Mouse (Mus musculus): ENCODE results near the gene Dnajc4. TPM values are rescaled to one million over a fixed set of nuclear protein-coding genes. Genes with fewer than 3 reads are reported as not detected.
A peak's percentile ranks its signal among the peaks of the same experiment; 100 is the strongest.

The Dnajc4 gene
- polyA plus RNA-seq, 1 experiment from 2014 or later = 23.7 TPM

DNA sequence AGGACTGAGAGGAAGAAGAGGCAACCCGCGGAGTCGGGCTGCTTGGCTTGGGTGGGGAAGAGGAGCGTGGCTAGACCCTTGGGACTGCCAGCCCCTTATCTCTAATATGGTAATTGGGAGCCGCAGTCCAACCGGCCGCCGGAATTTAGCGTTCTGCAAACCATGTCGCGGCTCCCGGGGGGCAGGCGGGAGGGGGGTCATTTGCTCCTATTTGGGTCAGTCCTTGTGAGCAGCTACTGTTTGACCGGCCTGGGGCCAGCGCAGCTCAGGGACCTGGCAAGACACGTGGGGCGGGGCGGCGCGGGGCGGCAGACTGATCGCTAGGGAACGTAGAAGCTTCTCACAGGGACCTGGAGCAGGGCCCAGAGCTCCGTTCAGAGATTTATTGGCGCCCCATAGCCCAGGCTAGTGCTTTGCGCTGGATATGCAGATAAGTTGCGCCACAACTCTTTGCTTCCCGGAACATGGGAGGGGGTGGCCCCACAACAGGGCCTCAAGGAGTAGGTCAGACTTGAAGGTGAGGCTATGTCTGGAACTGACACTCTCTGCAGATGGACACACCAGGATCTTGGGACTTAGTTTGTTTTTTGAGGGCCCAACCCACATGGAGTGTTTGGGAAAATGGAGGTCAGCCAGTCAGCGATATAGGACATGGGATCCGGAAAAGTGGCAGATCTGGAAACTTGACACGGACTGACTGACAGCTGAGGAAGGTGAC, 40.2 kb downstream of the Dnajc4 start:
- H3K4me1 ChIP-seq (replicated peaks; ENCODE audit: control insufficient read depth, insufficient read depth, low read length) = peaks cover 19% of the 10 kb centered on the region
- H3K9ac ChIP-seq = peak overlapping the region; percentile 63
- H3K27ac ChIP-seq = peak overlapping the region; percentile 90
- H3K9me3 ChIP-seq (ENCODE audit: control insufficient read depth, low read length) = no peaks in the 10 kb centered on the region
- 4% methylated on average over 31 of the region's 31 CpGs for WGBS
- H3K4me2 ChIP-seq (replicated peaks) = peak overlapping the region; percentile 93
- H3K4me3 ChIP-seq (replicated peaks; ENCODE audit: low read length) = peak overlapping the region; percentile 47
- peak; percentile 13; the same call in 1 of the 2 replicates for ATAC-seq (ENCODE audit: low FRiP score)
- no peaks in the 10 kb centered on the region for H3K27me3 ChIP-seq (ENCODE audit: control insufficient read depth, insufficient read depth, low read length)
- peak; percentile 55 for DNase-seq (ENCODE audit: low spot score)
- peaks cover 14% of the 10 kb centered on the region; the same call in 1 of the 2 replicates for H3K36me3 ChIP-seq (replicated peaks; ENCODE audit: control insufficient read depth, insufficient read depth)

DNA sequence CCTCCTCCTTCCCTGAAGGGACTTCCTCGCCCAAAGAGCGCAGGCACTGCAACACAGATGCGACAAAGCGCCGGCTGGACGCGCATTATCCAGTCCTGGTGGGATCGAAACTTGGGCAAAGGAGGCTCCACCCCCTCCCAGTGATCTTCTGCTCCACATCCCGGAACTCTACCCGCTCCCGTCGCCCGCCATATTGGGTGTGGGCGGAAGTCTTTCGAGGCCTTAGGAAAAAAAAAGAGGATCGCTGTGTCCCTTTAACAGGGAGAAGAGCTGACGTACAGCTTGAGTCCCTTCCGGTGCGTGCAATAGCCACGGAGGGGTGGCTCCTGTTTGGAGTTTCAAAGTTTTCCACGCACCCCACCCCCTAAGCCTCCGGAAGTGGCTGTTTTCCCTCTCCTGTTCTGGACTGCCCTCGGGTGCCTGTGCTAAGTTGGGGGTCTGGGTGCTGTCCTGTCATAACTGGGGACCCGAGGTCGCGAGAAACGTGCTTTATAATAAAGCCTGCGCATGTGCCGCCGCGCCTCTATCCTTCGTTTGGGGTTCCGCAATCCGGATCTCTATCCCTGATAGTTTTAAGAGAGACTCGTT, 40.9 kb downstream of the Dnajc4 start:
- Histone ChIP-seq H3K27ac (peak overlapping the region; percentile 90), H3K27me3 (ENCODE audit: control insufficient read depth, insufficient read depth, low read length) (no peaks in the 10 kb centered on the region), H3K36me3 (replicated peaks; ENCODE audit: control insufficient read depth, insufficient read depth) (peaks cover 16% of the 10 kb centered on the region; the same call in 1 of the 2 replicates), H3K9me3 (ENCODE audit: control insufficient read depth, low read length) (no peaks in the 10 kb centered on the region), H3K4me1 (replicated peaks; ENCODE audit: control insufficient read depth, insufficient read depth, low read length) (peaks cover 19% of the 10 kb centered on the region), H3K4me3 (replicated peaks; ENCODE audit: low read length) (peak overlapping the region; percentile 47), H3K4me2 (replicated peaks) (peak overlapping the region; percentile 93), H3K9ac (peak overlapping the region; percentile 63)
- under 1% methylated on average over 35 of the region's 35 CpGs for WGBS
- peak; percentile 80 for ATAC-seq (ENCODE audit: low FRiP score)
- DNase-seq (ENCODE audit: low spot score) = peak; percentile 89

DNA sequence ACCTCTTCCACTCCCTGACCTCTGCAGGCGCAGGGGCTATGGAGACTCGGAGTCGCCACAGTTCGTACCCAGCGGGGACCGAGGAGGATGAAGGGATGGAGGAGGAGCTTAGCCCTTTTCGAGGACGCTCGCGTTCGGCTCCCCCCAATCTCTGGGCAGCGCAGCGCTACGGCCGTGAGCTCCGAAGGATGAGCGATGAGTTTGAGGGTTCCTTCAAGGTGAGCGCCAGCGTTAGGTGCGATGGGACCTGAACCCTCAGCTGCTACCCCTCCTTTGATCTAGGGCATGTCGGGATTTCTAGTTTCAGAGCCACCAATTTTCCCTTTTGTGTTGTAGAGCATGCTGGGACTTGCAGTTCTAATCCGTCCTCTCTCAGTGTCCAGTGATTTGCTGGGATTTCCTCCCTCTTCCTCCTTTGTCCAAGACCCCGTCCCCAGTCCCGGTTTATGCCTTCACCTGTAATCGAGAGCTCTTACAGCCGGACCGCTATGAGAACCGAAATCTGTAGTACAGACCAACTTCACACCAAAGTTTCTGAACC, 41.7 kb downstream of the Dnajc4 start:
- under 1% methylated on average over 28 of the region's 28 CpGs for WGBS
- Histone ChIP-seq H3K9ac (peak overlapping the region; percentile 63), H3K27ac (peak overlapping the region; percentile 90), H3K9me3 (ENCODE audit: control insufficient read depth, low read length) (no peaks in the 10 kb centered on the region), H3K27me3 (ENCODE audit: control insufficient read depth, insufficient read depth, low read length) (no peaks in the 10 kb centered on the region), H3K4me1 (replicated peaks; ENCODE audit: control insufficient read depth, insufficient read depth, low read length) (peaks cover 19% of the 10 kb centered on the region), H3K4me3 (replicated peaks; ENCODE audit: low read length) (peak overlapping the region; percentile 47), H3K36me3 (replicated peaks; ENCODE audit: control insufficient read depth, insufficient read depth) (peaks cover 17% of the 10 kb centered on the region; the same call in 1 of the 2 replicates), H3K4me2 (replicated peaks) (peak overlapping the region; percentile 93)
- ATAC-seq (ENCODE audit: low FRiP score) (peak; percentile 36), DNase-seq (ENCODE audit: low spot score) (peak; percentile 78)

DNA sequence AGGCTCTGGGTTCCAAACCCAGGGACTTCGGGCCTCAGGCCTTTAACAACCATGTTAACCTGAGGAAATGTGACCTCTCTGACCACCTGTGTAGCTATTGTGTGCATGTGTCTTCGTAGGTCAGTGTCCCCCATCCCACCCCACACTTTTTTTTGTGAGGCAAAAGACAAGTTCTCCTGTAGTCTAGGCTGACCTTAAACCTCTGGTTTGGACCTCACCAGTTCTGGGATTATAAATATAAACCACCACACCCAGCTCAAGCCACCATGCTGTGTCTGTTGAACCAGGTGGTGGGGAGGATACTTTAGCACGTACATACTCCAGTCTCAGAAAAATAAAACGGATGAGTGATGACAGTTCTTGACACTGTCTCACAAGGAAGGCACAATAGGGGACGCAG, 42.4 kb downstream of the Dnajc4 start:
- peak overlapping the region; percentile 47 for H3K4me3 ChIP-seq (replicated peaks; ENCODE audit: low read length)
- peaks cover 19% of the 10 kb centered on the region for H3K4me1 ChIP-seq (replicated peaks; ENCODE audit: control insufficient read depth, insufficient read depth, low read length)
- H3K27ac ChIP-seq = peak overlapping the region; percentile 90; the same call in 1 of the 2 replicates
- H3K36me3 ChIP-seq (replicated peaks; ENCODE audit: control insufficient read depth, insufficient read depth) = peaks cover 16% of the 10 kb centered on the region
- ATAC-seq (ENCODE audit: low FRiP score) (no peak), DNase-seq (ENCODE audit: low spot score) (no peak)
- no peaks in the 10 kb centered on the region for H3K9me3 ChIP-seq (ENCODE audit: control insufficient read depth, low read length)
- H3K4me2 ChIP-seq (replicated peaks) = peak overlapping the region; percentile 93
- H3K9ac ChIP-seq = peak overlapping the region; percentile 63
- WGBS = 43% methylated on average over 5 of the region's 5 CpGs
- H3K27me3 ChIP-seq (ENCODE audit: control insufficient read depth, insufficient read depth, low read length) = no peaks in the 10 kb centered on the region

DNA sequence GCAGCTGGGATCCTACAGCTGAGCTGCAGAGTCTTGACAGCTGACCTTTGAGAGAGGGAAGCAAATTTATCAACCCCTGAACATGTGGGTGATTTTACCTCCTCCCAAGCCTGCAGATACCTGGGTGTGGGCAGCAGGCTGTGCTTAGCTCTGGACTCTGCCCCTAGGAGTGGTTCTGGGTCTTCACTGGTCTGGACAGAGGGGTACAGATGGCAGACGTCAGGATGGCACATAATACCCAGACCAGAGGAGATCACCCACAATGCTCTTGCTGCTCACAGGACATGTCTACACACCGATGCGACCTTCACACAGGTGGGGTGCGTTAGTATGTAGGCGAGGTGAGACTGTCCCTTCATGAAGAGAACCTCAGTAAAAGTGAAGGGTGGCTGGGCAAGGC, 42.8 kb downstream of the Dnajc4 start:
- Histone ChIP-seq H3K9ac (peak overlapping the region; percentile 63; the same call in 1 of the 2 replicates), H3K27ac (no peak overlapping the region), H3K9me3 (ENCODE audit: control insufficient read depth, low read length) (no peaks in the 10 kb centered on the region), H3K27me3 (ENCODE audit: control insufficient read depth, insufficient read depth, low read length) (no peaks in the 10 kb centered on the region), H3K36me3 (replicated peaks; ENCODE audit: control insufficient read depth, insufficient read depth) (peaks cover 17% of the 10 kb centered on the region), H3K4me1 (replicated peaks; ENCODE audit: control insufficient read depth, insufficient read depth, low read length) (peaks cover 19% of the 10 kb centered on the region), H3K4me2 (replicated peaks) (peak overlapping the region; percentile 93), H3K4me3 (replicated peaks; ENCODE audit: low read length) (no peak overlapping the region)
- ATAC-seq (ENCODE audit: low FRiP score) (no peak), DNase-seq (ENCODE audit: low spot score) (no peak)
- 88% methylated on average over 5 of the region's 5 CpGs for WGBS

DNA sequence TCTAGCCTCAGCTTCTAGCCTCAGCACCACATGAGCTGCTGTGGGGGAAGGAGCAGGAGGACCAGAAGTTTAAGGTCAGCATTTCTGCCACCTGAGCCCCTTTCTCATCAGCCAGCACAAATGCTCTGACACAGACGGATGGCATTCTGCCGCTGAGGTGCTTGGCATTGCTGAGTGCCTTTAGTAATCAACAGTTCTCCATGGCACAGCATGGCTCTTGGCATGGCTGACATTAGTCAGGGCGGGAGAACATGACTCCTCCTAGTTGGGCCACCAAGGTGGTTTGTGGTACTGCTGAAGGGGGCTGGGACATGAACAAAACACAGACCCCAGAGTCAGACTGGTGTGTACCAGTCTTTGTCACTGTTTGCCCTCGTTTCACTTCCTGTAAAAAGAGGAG, 44.2 kb downstream of the Dnajc4 start:
- Histone ChIP-seq H3K4me1 (replicated peaks; ENCODE audit: control insufficient read depth, insufficient read depth, low read length) (peaks cover 20% of the 10 kb centered on the region), H3K27ac (no peak overlapping the region), H3K4me2 (replicated peaks) (no peak overlapping the region), H3K27me3 (ENCODE audit: control insufficient read depth, insufficient read depth, low read length) (no peaks in the 10 kb centered on the region), H3K9ac (no peak overlapping the region), H3K9me3 (ENCODE audit: control insufficient read depth, low read length) (no peaks in the 10 kb centered on the region), H3K4me3 (replicated peaks; ENCODE audit: low read length) (no peak overlapping the region), H3K36me3 (replicated peaks; ENCODE audit: control insufficient read depth, insufficient read depth) (peaks cover 18% of the 10 kb centered on the region)
- 65% methylated on average over 4 of the region's 4 CpGs for WGBS
- ATAC-seq (ENCODE audit: low FRiP score) = no peak
- no peak for DNase-seq (ENCODE audit: low spot score)

DNA sequence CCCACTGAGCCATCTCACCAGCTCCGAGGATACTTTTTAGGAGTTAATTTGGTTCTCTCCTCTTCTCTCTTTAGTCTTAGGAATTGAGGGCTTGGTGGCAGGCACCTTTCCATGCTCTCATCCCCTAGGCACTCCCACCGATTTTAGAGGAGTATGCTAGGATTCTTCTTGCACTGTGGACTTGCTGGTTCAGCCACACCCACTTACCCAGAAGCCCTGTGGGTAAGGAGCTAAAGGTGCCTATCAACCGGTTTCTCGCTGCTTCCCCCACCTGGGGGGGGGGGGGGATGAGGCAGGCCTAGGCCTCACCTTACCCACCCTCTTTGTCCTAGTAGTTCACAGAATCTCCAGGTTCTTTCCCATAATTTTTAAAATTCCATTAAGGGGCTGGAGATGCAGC, 44.6 kb downstream of the Dnajc4 start:
- Histone ChIP-seq H3K36me3 (replicated peaks; ENCODE audit: control insufficient read depth, insufficient read depth) (peaks cover 18% of the 10 kb centered on the region), H3K4me1 (replicated peaks; ENCODE audit: control insufficient read depth, insufficient read depth, low read length) (peaks cover 22% of the 10 kb centered on the region), H3K27ac (no peak overlapping the region), H3K9ac (no peak overlapping the region), H3K9me3 (ENCODE audit: control insufficient read depth, low read length) (no peaks in the 10 kb centered on the region), H3K4me2 (replicated peaks) (no peak overlapping the region), H3K4me3 (replicated peaks; ENCODE audit: low read length) (no peak overlapping the region), H3K27me3 (ENCODE audit: control insufficient read depth, insufficient read depth, low read length) (no peaks in the 10 kb centered on the region)
- ATAC-seq (ENCODE audit: low FRiP score) (no peak), DNase-seq (ENCODE audit: low spot score) (no peak)
- 56% methylated on average over 4 of the region's 4 CpGs for WGBS

DNA sequence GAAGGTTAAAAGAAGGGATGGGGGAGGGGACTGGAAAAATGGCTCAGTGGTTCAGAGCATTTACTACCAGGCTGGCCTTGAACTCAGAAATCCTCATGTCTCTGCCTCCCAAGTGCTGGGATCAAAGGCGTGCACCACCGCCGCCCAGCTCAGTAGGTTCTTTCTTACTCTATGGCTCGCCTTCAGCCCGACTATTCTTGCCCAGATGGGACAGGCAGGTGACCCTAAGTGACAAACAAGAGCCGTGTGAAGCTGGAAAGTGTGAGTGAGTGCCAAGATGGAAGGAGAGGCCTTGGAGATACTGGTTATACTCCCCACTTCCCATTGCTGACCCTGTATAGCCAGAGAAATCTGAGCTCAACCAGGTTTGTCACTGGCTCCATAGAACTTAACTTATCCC, 48.7 kb downstream of the Dnajc4 start:
- DNase-seq (ENCODE audit: low spot score) = no peak
- no peak for ATAC-seq (ENCODE audit: low FRiP score)
- WGBS = 93% methylated on average over 6 of the region's 6 CpGs

DNA sequence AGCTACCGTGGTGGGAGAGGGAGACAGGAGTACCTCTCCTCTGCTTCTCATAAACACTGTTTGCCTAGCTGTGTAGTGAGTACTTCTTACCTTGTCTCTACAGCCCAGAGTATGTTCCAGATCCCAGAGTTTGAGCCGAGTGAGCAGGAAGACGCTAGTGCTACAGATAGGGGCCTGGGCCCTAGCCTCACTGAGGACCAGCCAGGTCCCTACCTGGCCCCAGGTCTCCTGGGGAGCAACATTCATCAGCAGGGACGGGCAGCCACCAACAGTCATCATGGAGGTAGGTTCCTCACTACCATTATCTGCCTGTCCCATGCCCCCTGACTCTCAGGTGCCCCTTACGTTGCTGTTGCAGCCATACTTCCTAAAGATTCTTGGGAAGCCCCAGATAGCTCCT, 49.6 kb downstream of the Dnajc4 start:
- Histone ChIP-seq H3K36me3 (replicated peaks; ENCODE audit: control insufficient read depth, insufficient read depth) (peaks cover 25% of the 10 kb centered on the region), H3K9ac (peak overlapping the region; percentile 83), H3K4me2 (replicated peaks) (peak overlapping the region; percentile 100), H3K27ac (peak overlapping the region; percentile 90), H3K9me3 (ENCODE audit: control insufficient read depth, low read length) (no peaks in the 10 kb centered on the region), H3K4me1 (replicated peaks; ENCODE audit: control insufficient read depth, insufficient read depth, low read length) (peaks cover 32% of the 10 kb centered on the region), H3K4me3 (replicated peaks; ENCODE audit: low read length) (peak overlapping the region; percentile 58), H3K27me3 (ENCODE audit: control insufficient read depth, insufficient read depth, low read length) (no peaks in the 10 kb centered on the region)
- WGBS = 24% methylated on average over 5 of the region's 5 CpGs
- no peak for ATAC-seq (ENCODE audit: low FRiP score)
- DNase-seq (ENCODE audit: low spot score) = no peak

More for the DNA sequence above, 48.7 kb downstream of the Dnajc4 start:
- peaks cover 31% of the 10 kb centered on the region for H3K4me1 ChIP-seq (replicated peaks; ENCODE audit: control insufficient read depth, insufficient read depth, low read length)
- no peak overlapping the region for H3K27ac ChIP-seq
- no peak overlapping the region for H3K9ac ChIP-seq
- H3K27me3 ChIP-seq (ENCODE audit: control insufficient read depth, insufficient read depth, low read length) = no peaks in the 10 kb centered on the region
- peaks cover 21% of the 10 kb centered on the region for H3K36me3 ChIP-seq (replicated peaks; ENCODE audit: control insufficient read depth, insufficient read depth)
- no peaks in the 10 kb centered on the region for H3K9me3 ChIP-seq (ENCODE audit: control insufficient read depth, low read length)
- no peak overlapping the region for H3K4me2 ChIP-seq (replicated peaks)
- no peak overlapping the region for H3K4me3 ChIP-seq (replicated peaks; ENCODE audit: low read length)

All from hindbrain, embryonic 14.5 days (tissue).